Mouse (Mus musculus): ENCODE measurements around the gene Lsamp. TPM values are rescaled to one million over a fixed set of nuclear protein-coding genes. Genes with fewer than 3 reads are reported as not detected.

Gene Lsamp
- polyA plus RNA-seq, 1 experiment, result not detected

GRCm38 (mm10) chr16:41533686-41534085 is 1549.5 kb downstream of the Lsamp start:
- Histone ChIP-seq H3K9me3 (peaks cover 9% of the 10 kb centered on the region; the same call in 1 of the 2 replicates), H3K36me3 (replicated peaks; ENCODE audit: low read length) (no peaks in the 10 kb centered on the region), H3K4me1 (peaks cover 3% of the 10 kb centered on the region; the same call in 1 of the 2 replicates), H3K27me3 (replicated peaks) (peaks cover 7% of the 10 kb centered on the region), H3K4me3 (replicated peaks) (no peak overlapping the region)
- TF ChIP-seq GATA1 (IDR thresholded peaks at IDR 0.05; ENCODE audit: borderline replicate concordance, low read length) (no peak), FLI1 (IDR thresholded peaks at IDR 0.05; ENCODE audit: low read length) (no peak)

GRCm38 (mm10) chr16:41535806-41536205 is 1551.6 kb downstream of the Lsamp start:
- Histone ChIP-seq H3K9me3 (peaks cover 9% of the 10 kb centered on the region; the same call in 1 of the 2 replicates), H3K27me3 (replicated peaks) (peaks cover 7% of the 10 kb centered on the region), H3K36me3 (replicated peaks; ENCODE audit: low read length) (no peaks in the 10 kb centered on the region), H3K4me1 (peaks cover 3% of the 10 kb centered on the region; the same call in 1 of the 2 replicates), H3K4me3 (replicated peaks) (no peak overlapping the region)
- TF ChIP-seq FLI1 (IDR thresholded peaks at IDR 0.05; ENCODE audit: low read length), result no peak
- no peak for TF ChIP-seq GATA1 (IDR thresholded peaks at IDR 0.05; ENCODE audit: borderline replicate concordance, low read length)

GRCm38 (mm10) chr16:41542641-41543040 is 1558.5 kb downstream of the Lsamp start:
- TF ChIP-seq GATA1 (IDR thresholded peaks at IDR 0.05; ENCODE audit: borderline replicate concordance, low read length) (no peak), FLI1 (IDR thresholded peaks at IDR 0.05; ENCODE audit: low read length) (no peak)
- Histone ChIP-seq H3K4me3 (replicated peaks) (no peak overlapping the region), H3K4me1 (no peaks in the 10 kb centered on the region), H3K9me3 (no peaks in the 10 kb centered on the region), H3K27me3 (replicated peaks) (no peaks in the 10 kb centered on the region), H3K36me3 (replicated peaks; ENCODE audit: low read length) (no peaks in the 10 kb centered on the region)

- H3K4me3 ChIP-seq (replicated peaks), result no peak overlapping the region
- no peaks in the 10 kb centered on the region for H3K9me3 ChIP-seq
- TF ChIP-seq GATA1 (IDR thresholded peaks at IDR 0.05; ENCODE audit: borderline replicate concordance, low read length) (no peak), FLI1 (IDR thresholded peaks at IDR 0.05; ENCODE audit: low read length) (no peak)
- no peaks in the 10 kb centered on the region for H3K27me3 ChIP-seq (replicated peaks)
- H3K4me1 ChIP-seq, result no peaks in the 10 kb centered on the region
- no peaks in the 10 kb centered on the region for H3K36me3 ChIP-seq (replicated peaks; ENCODE audit: low read length)
Observed at GRCm38 (mm10) chr16:41551164-41551563, 1567.0 kb downstream of the Lsamp start.

GRCm38 (mm10) chr16:41551851-41552262 is 1567.7 kb downstream of the Lsamp start:
- Histone ChIP-seq H3K27me3 (replicated peaks) (no peaks in the 10 kb centered on the region), H3K4me3 (replicated peaks) (no peak overlapping the region), H3K9me3 (no peaks in the 10 kb centered on the region), H3K4me1 (no peaks in the 10 kb centered on the region), H3K36me3 (replicated peaks; ENCODE audit: low read length) (no peaks in the 10 kb centered on the region)
- TF ChIP-seq GATA1 (IDR thresholded peaks at IDR 0.05; ENCODE audit: borderline replicate concordance, low read length), result no peak
- no peak for TF ChIP-seq FLI1 (IDR thresholded peaks at IDR 0.05; ENCODE audit: low read length)

GRCm38 (mm10) chr16:41557104-41557503 is 1572.9 kb downstream of the Lsamp start:
- Histone ChIP-seq H3K4me1 (no peaks in the 10 kb centered on the region), H3K4me3 (replicated peaks) (no peak overlapping the region), H3K36me3 (replicated peaks; ENCODE audit: low read length) (no peaks in the 10 kb centered on the region), H3K27me3 (replicated peaks) (no peaks in the 10 kb centered on the region), H3K9me3 (no peaks in the 10 kb centered on the region)
- TF ChIP-seq FLI1 (IDR thresholded peaks at IDR 0.05; ENCODE audit: low read length) (no peak), GATA1 (IDR thresholded peaks at IDR 0.05; ENCODE audit: borderline replicate concordance, low read length) (no peak)

- H3K9me3 ChIP-seq, result no peaks in the 10 kb centered on the region
- H3K4me1 ChIP-seq, result no peaks in the 10 kb centered on the region
- no peak overlapping the region for H3K4me3 ChIP-seq (replicated peaks)
- H3K27me3 ChIP-seq (replicated peaks), result no peaks in the 10 kb centered on the region
- no peak for TF ChIP-seq GATA1 (IDR thresholded peaks at IDR 0.05; ENCODE audit: borderline replicate concordance, low read length)
- TF ChIP-seq FLI1 (IDR thresholded peaks at IDR 0.05; ENCODE audit: low read length), result no peak
- H3K36me3 ChIP-seq (replicated peaks; ENCODE audit: low read length), result no peaks in the 10 kb centered on the region
Observed at GRCm38 (mm10) chr16:41565233-41565632, 1581.1 kb downstream of the Lsamp start.

- H3K4me3 ChIP-seq (replicated peaks), result no peak overlapping the region
- TF ChIP-seq GATA1 (IDR thresholded peaks at IDR 0.05; ENCODE audit: borderline replicate concordance, low read length) (no peak), FLI1 (IDR thresholded peaks at IDR 0.05; ENCODE audit: low read length) (no peak)
- no peaks in the 10 kb centered on the region for H3K9me3 ChIP-seq
- no peaks in the 10 kb centered on the region for H3K36me3 ChIP-seq (replicated peaks; ENCODE audit: low read length)
- H3K27me3 ChIP-seq (replicated peaks), result no peaks in the 10 kb centered on the region
- no peaks in the 10 kb centered on the region for H3K4me1 ChIP-seq
Observed at GRCm38 (mm10) chr16:41588675-41589301, 1604.6 kb downstream of the Lsamp start.

GRCm38 (mm10) chr16:41612229-41612628 is 1628.1 kb downstream of the Lsamp start:
- Histone ChIP-seq H3K27me3 (replicated peaks) (no peaks in the 10 kb centered on the region), H3K4me1 (no peaks in the 10 kb centered on the region), H3K4me3 (replicated peaks) (no peak overlapping the region), H3K9me3 (0 out of 2 replicates have a peak, but pooled peaks cover 3% of the 10 kb centered on the region), H3K36me3 (replicated peaks; ENCODE audit: low read length) (no peaks in the 10 kb centered on the region)
- TF ChIP-seq GATA1 (IDR thresholded peaks at IDR 0.05; ENCODE audit: borderline replicate concordance, low read length) (no peak), FLI1 (IDR thresholded peaks at IDR 0.05; ENCODE audit: low read length) (no peak)

- Histone ChIP-seq H3K9me3 (no peaks in the 10 kb centered on the region), H3K4me1 (no peaks in the 10 kb centered on the region), H3K4me3 (replicated peaks) (no peak overlapping the region), H3K36me3 (replicated peaks; ENCODE audit: low read length) (no peaks in the 10 kb centered on the region), H3K27me3 (replicated peaks) (no peaks in the 10 kb centered on the region)
- TF ChIP-seq FLI1 (IDR thresholded peaks at IDR 0.05; ENCODE audit: low read length) (no peak), GATA1 (IDR thresholded peaks at IDR 0.05; ENCODE audit: borderline replicate concordance, low read length) (no peak)
Observed at GRCm38 (mm10) chr16:41623871-41624270, 1639.7 kb downstream of the Lsamp start.
